ENCODE assay signal across 17 mouse cellular contexts in genomic region chr9:15898112-15898511, GRCm38 (mm10). TPM values are rescaled to one million over a fixed set of nuclear protein-coding genes. Genes with fewer than 3 reads are reported as not detected.
"Had no signal": no experiment of that assay in that cellular context is flagged by ENCODE, and none has a peak within 500 bp of the region (broad histone marks: within the 10 kb centered on the region; RNA-seq: fewer than 3 reads in every experiment).

No protein-coding gene starts in this region.

- H3K9me3 ChIP-seq: limb, embryonic 10.5 days; liver, embryonic 15.5 days; midbrain, embryonic 13.5 days had no signal

- H3K9ac ChIP-seq: liver, embryonic 15.5 days; midbrain, embryonic 13.5 days had no signal

- H3K27ac ChIP-seq: left cerebral cortex, adult 2 months; limb, embryonic 10.5 days; liver, embryonic 15.5 days; midbrain, embryonic 13.5 days had no signal

- ATAC-seq: lung, postnatal 0 days; midbrain, embryonic 13.5 days had no signal

- H3K4me2 ChIP-seq: liver, embryonic 11.5 days; liver, embryonic 15.5 days; midbrain, embryonic 13.5 days had no signal

- H3K27me3 ChIP-seq: liver, embryonic 15.5 days; midbrain, embryonic 13.5 days had no signal

- H3K4me1 ChIP-seq: limb, embryonic 10.5 days; liver, embryonic 15.5 days had no signal

- H3K36me3 ChIP-seq: limb, embryonic 10.5 days; liver, embryonic 15.5 days; midbrain, embryonic 13.5 days had no signal

- DNase-seq: kidney, postnatal 25 days; lung, adult 2 months; lung, postnatal 36 days; thymus, adult 18-20 months; thymus, postnatal 25 days had no signal

- H3K4me3 ChIP-seq: left cerebral cortex, adult 2 months; limb, embryonic 10.5 days; liver, embryonic 15.5 days; midbrain, embryonic 13.5 days had no signal

RNA-seq across cellular contexts. Expression of gene Mtnr1b, which starts 23.8 kb away (rescaled TPM):
- polyA plus RNA-seq: kidney, embryonic 16.5 days; limb, embryonic 10.5 days; limb, embryonic 14.5 days; liver, embryonic 11.5 days; liver, embryonic 15.5 days; lung, adult 2 months; lung, postnatal 0 days; midbrain, embryonic 13.5 days; midbrain, postnatal 0 days; neural tube, embryonic 11.5 days; stomach, embryonic 14.5 days; urinary bladder, adult 2 months had no signal
